Mouse (Mus musculus): ENCODE measurements around the gene Gnl2. TPM values are rescaled to one million over a fixed set of nuclear protein-coding genes. Genes with fewer than 3 reads are reported as not detected.

Gnl2 gene
- polyA plus RNA-seq, 1 experiment from 2014 or later, result 95.9 TPM

- no peak overlapping the region for H3K9ac ChIP-seq (ENCODE audit: low read depth, low read length)
- peaks cover 45% of the 10 kb centered on the region for H3K27me3 ChIP-seq (ENCODE audit: control insufficient read depth, insufficient read depth, low read depth, low read length)
- H3K27ac ChIP-seq (ENCODE audit: low read length), result no peak overlapping the region
- ATAC-seq, result 0 out of 2 replicates have a peak, but pooled peaks have one; percentile 32
- no peaks in the 10 kb centered on the region for H3K9me3 ChIP-seq (replicated peaks; ENCODE audit: control insufficient read depth, low read length, poor library complexity, severe bottlenecking)
- WGBS, result 17% methylated on average over 9 of the region's 9 CpGs
- no peaks in the 10 kb centered on the region for H3K36me3 ChIP-seq (ENCODE audit: control insufficient read depth, insufficient read depth, low read length)
- H3K4me2 ChIP-seq (ENCODE audit: low read length), result peak overlapping the region; percentile 3; the same call in 1 of the 2 replicates
- no peak overlapping the region for H3K4me3 ChIP-seq (ENCODE audit: low read depth, low read length)
- H3K4me1 ChIP-seq (ENCODE audit: control insufficient read depth, insufficient read depth, low read length), result peaks cover 11% of the 10 kb centered on the region
Measured at GRCm38 (mm10) chr4:124983893-124984526, 32.4 kb upstream of the Gnl2 start.

GRCm38 (mm10) chr4:124984871-124985670 lies 31.3 kb upstream of the Gnl2 start:
- Histone ChIP-seq H3K4me3 (ENCODE audit: low read depth, low read length) (no peak overlapping the region), H3K36me3 (ENCODE audit: control insufficient read depth, insufficient read depth, low read length) (no peaks in the 10 kb centered on the region)

GRCm38 (mm10) chr4:124985671-124986602 lies 30.4 kb upstream of the Gnl2 start, which contains the start of gene Rspo1:
Gene Rspo1, plus strand, starts transcription at chr4:124986430.
- no peak for ATAC-seq
- H3K9me3 ChIP-seq (replicated peaks; ENCODE audit: control insufficient read depth, low read length, poor library complexity, severe bottlenecking), result no peaks in the 10 kb centered on the region
- H3K36me3 ChIP-seq (ENCODE audit: control insufficient read depth, insufficient read depth, low read length), result no peaks in the 10 kb centered on the region
- H3K9ac ChIP-seq (ENCODE audit: low read depth, low read length), result peak within 1 kb of the TSS; percentile 45
- no peak within 1 kb of the TSS for H3K27ac ChIP-seq (ENCODE audit: low read length)
- H3K4me2 ChIP-seq (ENCODE audit: low read length), result peak within 1 kb of the TSS; percentile 53
- peaks cover 57% of the 10 kb centered on the region for H3K27me3 ChIP-seq (ENCODE audit: control insufficient read depth, insufficient read depth, low read depth, low read length)
- 3% methylated on average over 44 of the region's 62 CpGs for WGBS
- H3K4me3 ChIP-seq (ENCODE audit: low read depth, low read length), result peak within 1 kb of the TSS; percentile 34
- H3K4me1 ChIP-seq (ENCODE audit: control insufficient read depth, insufficient read depth, low read length), result peaks cover 15% of the 10 kb centered on the region

More at GRCm38 (mm10) chr4:124984871-124985670, 31.3 kb upstream of the Gnl2 start:
- H3K27me3 ChIP-seq (ENCODE audit: control insufficient read depth, insufficient read depth, low read depth, low read length), result peaks cover 51% of the 10 kb centered on the region
- H3K27ac ChIP-seq (ENCODE audit: low read length), result no peak overlapping the region
- WGBS, result 8% methylated on average over 18 of the region's 18 CpGs
- no peak overlapping the region for H3K4me2 ChIP-seq (ENCODE audit: low read length)
- peaks cover 13% of the 10 kb centered on the region for H3K4me1 ChIP-seq (ENCODE audit: control insufficient read depth, insufficient read depth, low read length)
- H3K9me3 ChIP-seq (replicated peaks; ENCODE audit: control insufficient read depth, low read length, poor library complexity, severe bottlenecking), result no peaks in the 10 kb centered on the region
- no peak for ATAC-seq
- H3K9ac ChIP-seq (ENCODE audit: low read depth, low read length), result no peak overlapping the region

- Histone ChIP-seq H3K27ac (ENCODE audit: low read length) (no peak overlapping the region), H3K4me2 (ENCODE audit: low read length) (peak overlapping the region; percentile 53), H3K4me3 (ENCODE audit: low read depth, low read length) (peak overlapping the region; percentile 34), H3K9ac (ENCODE audit: low read depth, low read length) (peak overlapping the region; percentile 45), H3K9me3 (replicated peaks; ENCODE audit: control insufficient read depth, low read length, poor library complexity, severe bottlenecking) (no peaks in the 10 kb centered on the region), H3K4me1 (ENCODE audit: control insufficient read depth, insufficient read depth, low read length) (peaks cover 15% of the 10 kb centered on the region), H3K27me3 (ENCODE audit: control insufficient read depth, insufficient read depth, low read depth, low read length) (peaks cover 61% of the 10 kb centered on the region), H3K36me3 (ENCODE audit: control insufficient read depth, insufficient read depth, low read length) (no peaks in the 10 kb centered on the region)
- 4% methylated on average over 36 of the region's 51 CpGs for WGBS
- no peak for ATAC-seq
Measured at GRCm38 (mm10) chr4:124986739-124987710, 29.4 kb upstream of the Gnl2 start.

- WGBS, result 8% methylated on average over 10 of the region's 10 CpGs
- Histone ChIP-seq H3K36me3 (ENCODE audit: control insufficient read depth, insufficient read depth, low read length) (no peaks in the 10 kb centered on the region), H3K4me1 (ENCODE audit: control insufficient read depth, insufficient read depth, low read length) (peaks cover 15% of the 10 kb centered on the region), H3K4me2 (ENCODE audit: low read length) (no peak overlapping the region), H3K4me3 (ENCODE audit: low read depth, low read length) (no peak overlapping the region), H3K9ac (ENCODE audit: low read depth, low read length) (no peak overlapping the region), H3K27ac (ENCODE audit: low read length) (no peak overlapping the region), H3K9me3 (replicated peaks; ENCODE audit: control insufficient read depth, low read length, poor library complexity, severe bottlenecking) (no peaks in the 10 kb centered on the region), H3K27me3 (ENCODE audit: control insufficient read depth, insufficient read depth, low read depth, low read length) (peaks cover 61% of the 10 kb centered on the region)
- no peak for ATAC-seq
Measured at GRCm38 (mm10) chr4:124987711-124988097, 28.7 kb upstream of the Gnl2 start.

GRCm38 (mm10) chr4:124988382-124988781 lies 28.0 kb upstream of the Gnl2 start:
- ATAC-seq, result no peak
- H3K27me3 ChIP-seq (ENCODE audit: control insufficient read depth, insufficient read depth, low read depth, low read length), result peaks cover 55% of the 10 kb centered on the region
- no peaks in the 10 kb centered on the region for H3K9me3 ChIP-seq (replicated peaks; ENCODE audit: control insufficient read depth, low read length, poor library complexity, severe bottlenecking)
- no peak overlapping the region for H3K9ac ChIP-seq (ENCODE audit: low read depth, low read length)
- no peaks in the 10 kb centered on the region for H3K36me3 ChIP-seq (ENCODE audit: control insufficient read depth, insufficient read depth, low read length)
- no peak overlapping the region; the same call in 1 of the 2 replicates for H3K4me2 ChIP-seq (ENCODE audit: low read length)
- no peak overlapping the region for H3K27ac ChIP-seq (ENCODE audit: low read length)
- 25% methylated on average over 9 of the region's 9 CpGs for WGBS
- H3K4me1 ChIP-seq (ENCODE audit: control insufficient read depth, insufficient read depth, low read length), result peaks cover 15% of the 10 kb centered on the region
- no peak overlapping the region for H3K4me3 ChIP-seq (ENCODE audit: low read depth, low read length)

GRCm38 (mm10) chr4:124989787-124990253 lies 26.6 kb upstream of the Gnl2 start:
- H3K9ac ChIP-seq (ENCODE audit: low read depth, low read length), result no peak overlapping the region
- peaks cover 41% of the 10 kb centered on the region for H3K27me3 ChIP-seq (ENCODE audit: control insufficient read depth, insufficient read depth, low read depth, low read length)
- WGBS, result 3% methylated on average over 20 of the region's 20 CpGs
- H3K4me3 ChIP-seq (ENCODE audit: low read depth, low read length), result no peak overlapping the region
- no peaks in the 10 kb centered on the region for H3K36me3 ChIP-seq (ENCODE audit: control insufficient read depth, insufficient read depth, low read length)
- H3K4me1 ChIP-seq (ENCODE audit: control insufficient read depth, insufficient read depth, low read length), result peaks cover 13% of the 10 kb centered on the region
- no peak overlapping the region for H3K27ac ChIP-seq (ENCODE audit: low read length)
- no peaks in the 10 kb centered on the region for H3K9me3 ChIP-seq (replicated peaks; ENCODE audit: control insufficient read depth, low read length, poor library complexity, severe bottlenecking)
- no peak for ATAC-seq
- peak overlapping the region; percentile 23 for H3K4me2 ChIP-seq (ENCODE audit: low read length)

GRCm38 (mm10) chr4:124990325-124990724 lies 26.1 kb upstream of the Gnl2 start:
- Histone ChIP-seq H3K4me2 (ENCODE audit: low read length) (peak overlapping the region; percentile 23), H3K4me3 (ENCODE audit: low read depth, low read length) (no peak overlapping the region), H3K27ac (ENCODE audit: low read length) (no peak overlapping the region), H3K9me3 (replicated peaks; ENCODE audit: control insufficient read depth, low read length, poor library complexity, severe bottlenecking) (no peaks in the 10 kb centered on the region), H3K36me3 (ENCODE audit: control insufficient read depth, insufficient read depth, low read length) (no peaks in the 10 kb centered on the region), H3K4me1 (ENCODE audit: control insufficient read depth, insufficient read depth, low read length) (peaks cover 13% of the 10 kb centered on the region), H3K27me3 (ENCODE audit: control insufficient read depth, insufficient read depth, low read depth, low read length) (peaks cover 41% of the 10 kb centered on the region), H3K9ac (ENCODE audit: low read depth, low read length) (no peak overlapping the region)
- no peak for ATAC-seq
- 4% methylated on average over 7 of the region's 7 CpGs for WGBS
